Mouse (Mus musculus) myocyte (in vitro differentiated cells): ENCODE results near the gene Lbp.

Source experiments
- MYOD1 ChIP-seq, 3 experiments: IDR thresholded peaks; one replicate each; pipeline ENCODE4 v1.6.1; 2011; ENCODE audit warnings: control low read depth in 2 of 3, low read depth in 2 of 3, mild to moderate bottlenecking in 2 of 3, moderate library complexity in 1 of 3; ENCODE audit not compliant: insufficient read length in 2 of 3, control insufficient read depth in 1 of 3
- POLR2A ChIP-seq: IDR thresholded peaks from one replicate; pipeline ENCODE4 v1.6.1; 2011; ENCODE audit warnings: low read depth, mild to moderate bottlenecking, control low read depth, moderate library complexity; ENCODE audit not compliant: insufficient read length

DNA sequence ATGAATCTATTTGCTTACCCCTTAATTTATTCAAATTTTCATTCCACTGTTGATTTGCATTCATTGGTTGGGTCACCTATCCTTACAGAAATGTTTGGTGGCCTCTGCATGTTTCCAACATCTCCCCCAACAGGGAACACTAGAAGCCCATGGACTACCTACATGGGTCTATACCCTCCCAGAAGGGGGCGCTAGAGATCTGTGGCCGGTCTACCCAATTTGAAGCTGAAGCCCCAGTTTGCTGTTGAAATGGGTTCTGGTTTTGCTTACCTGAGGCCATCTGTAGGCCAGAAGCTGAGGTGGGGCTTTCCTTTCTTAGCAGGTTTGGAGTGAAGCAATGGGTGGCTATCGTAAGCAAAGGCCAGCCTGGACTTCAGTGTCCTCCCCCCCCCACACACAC is 30.9 kb upstream of the Lbp start:
- no peak for TF ChIP-seq POLR2A
- no peak for TF ChIP-seq MYOD1 (IDR thresholded peaks at IDR 0.05; ENCODE audit: control insufficient read depth in 1 of 3, insufficient read length in 2 of 3, low read depth in 2 of 3)
